Mouse (Mus musculus) ovary, postnatal 36 days (tissue): ENCODE results near the gene Vmn1r151.
"Not testable (repeated sequence)": the region's sequence is repeated elsewhere in the genome, so short reads cannot be mapped to it uniquely, and the experiment has no call there.

Experiments
- DNase-seq: peaks from one replicate; pipeline ENCODE4 v3.0.0; 2022; ENCODE audit warnings: low spot score, mixed read lengths

Gene Vmn1r151

DNA sequence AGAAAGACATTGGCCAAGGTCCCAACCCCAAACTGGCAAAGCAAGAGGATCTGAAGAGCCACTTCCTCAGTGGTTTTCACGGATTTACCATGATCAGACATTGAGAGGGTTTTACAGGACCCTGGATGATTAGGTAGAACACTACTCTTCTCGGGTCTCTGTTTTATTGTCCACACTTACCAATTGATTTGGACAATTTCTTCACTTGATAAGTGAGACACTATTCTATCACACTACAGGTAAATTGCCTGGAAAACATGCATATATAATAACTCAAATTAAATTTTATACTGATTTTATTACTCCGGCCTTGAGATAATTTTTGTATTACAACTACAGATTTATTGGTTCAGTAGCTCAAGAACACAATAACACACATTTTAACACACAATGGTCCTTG, at the start of gene Vmn1r151:
Gene Vmn1r151 (minus strand): TSS at position 101 of the 400 bp plus-strand sequence.
- not testable (repeated sequence) for DNase-seq

DNA sequence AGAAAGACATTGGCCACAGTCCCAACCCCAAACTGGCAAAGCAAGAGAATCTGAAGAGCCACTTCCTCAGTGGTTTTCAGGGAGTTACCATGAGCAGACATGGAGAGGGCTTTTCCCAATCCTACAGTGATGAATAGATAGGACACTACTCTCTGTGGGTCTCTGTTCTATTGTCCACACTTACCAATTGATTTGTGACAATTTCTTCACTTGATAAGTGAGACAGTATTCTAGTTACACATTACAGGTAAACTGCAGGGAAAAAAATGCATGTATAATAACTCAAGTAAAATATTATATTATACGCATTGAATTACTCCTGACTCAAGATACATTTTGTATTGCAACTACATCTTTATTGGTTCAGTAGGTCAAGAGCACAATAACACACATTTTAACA, 35.3 kb upstream of the Vmn1r151 start, which contains the start of gene Gm8677:
Gene Gm8677 (minus strand): TSS at position 101 of the 400 bp plus-strand sequence.
- not testable (repeated sequence) for DNase-seq

DNA sequence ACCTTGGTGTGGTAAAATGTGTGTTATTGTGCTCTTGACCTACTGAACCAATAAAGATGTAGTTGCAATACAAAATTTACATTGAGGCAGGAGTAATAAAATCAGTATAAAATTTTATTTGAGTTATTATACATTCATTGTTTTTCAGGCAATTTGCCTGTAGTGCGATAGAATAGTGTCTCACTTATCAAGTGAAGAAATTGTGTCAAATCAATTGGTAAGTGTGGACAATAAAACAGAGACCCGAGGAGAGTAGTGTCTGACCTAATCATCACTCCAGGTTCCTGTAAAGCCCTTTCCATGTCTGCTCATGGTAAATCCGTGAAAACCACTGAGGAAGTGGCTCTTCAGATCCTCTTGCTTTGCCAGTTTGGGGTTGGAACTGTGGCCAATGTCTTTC, 23.2 kb upstream of the Vmn1r151 start, which contains the start of gene Vmn1r152:
Gene Vmn1r152 (plus strand): TSS at position 301 of the 400 bp plus-strand sequence.
- DNase-seq, result not testable (repeated sequence)

DNA sequence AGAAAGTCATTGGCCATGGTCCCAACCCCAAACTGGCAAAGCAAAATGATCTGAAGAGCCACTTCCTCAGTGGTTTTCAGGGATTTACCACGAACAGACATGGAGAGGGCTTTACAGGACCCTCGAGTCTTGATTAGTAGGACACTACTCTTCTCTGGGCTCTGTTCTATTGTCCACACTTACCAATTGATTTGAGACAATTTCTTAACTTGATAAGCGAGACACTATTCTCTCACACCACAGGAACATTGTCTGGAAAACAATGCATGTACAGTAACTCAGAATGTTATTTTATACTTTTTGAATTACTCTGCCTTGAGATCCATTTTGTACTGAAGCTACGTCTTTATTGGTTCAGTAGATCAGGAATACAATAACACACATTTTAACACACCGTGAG, 35.5 kb downstream of the Vmn1r151 start, which contains the start of gene Gm10665:
Gene Gm10665 (minus strand): TSS at position 101 of the 400 bp plus-strand sequence.
- not testable (repeated sequence) for DNase-seq
